Mouse (Mus musculus): Measurements from ENCODE around the gene P2ry14. TPM values are rescaled to one million over a fixed set of nuclear protein-coding genes. Genes with fewer than 3 reads are reported as not detected.

P2ry14 gene
- total RNA-seq, 1 experiment, result 0.18 TPM

- H3K4me1 ChIP-seq (ENCODE audit: control insufficient read depth in 2 of 2, insufficient read depth in 2 of 2, low read length in 2 of 2, poor library complexity in 1 of 2), result no peaks in the 10 kb centered on the region
- H3K4me3 ChIP-seq (ENCODE audit: insufficient read depth in 1 of 2, low read depth in 1 of 2, low read length in 2 of 2, poor library complexity in 1 of 2, severe bottlenecking in 1 of 2), result no peak overlapping the region
- H3K9me3 ChIP-seq (ENCODE audit: control insufficient read depth, insufficient read depth, low read depth, low read length), result no peaks in the 10 kb centered on the region
- no peak overlapping the region for H3K9ac ChIP-seq (ENCODE audit: insufficient read depth, low read depth, low read length, poor library complexity, severe bottlenecking)
- TF ChIP-seq ZC3H11A (IDR thresholded peaks at IDR 0.05; ENCODE audit: borderline replicate concordance, low read depth, low read length) (no peak), HCFC1 (IDR thresholded peaks at IDR 0.05; ENCODE audit: borderline replicate concordance, insufficient read depth, low read length) (no peak), CHD2 (IDR thresholded peaks at IDR 0.05; ENCODE audit: low read depth, low read length) (no peak), ZNF384 (IDR thresholded peaks at IDR 0.05; ENCODE audit: low read depth, low read length) (no peak), MAFK (IDR thresholded peaks at IDR 0.05; ENCODE audit: insufficient read depth, low read depth, low read length) (no peak)
- in situ Hi-C loops (cut with MboI; ENCODE audit: low sequenced_read_pairs in 2 of 2, unreplicated experiment in 2 of 2), result no loop called here
- no peaks in the 10 kb centered on the region; the same call in 1 of the 2 replicates for H3K36me3 ChIP-seq (ENCODE audit: control insufficient read depth, insufficient read depth, low read length, poor library complexity, severe bottlenecking)
- no peak for DNase-seq (ENCODE audit: low read depth, low spot score)
- H3K27ac ChIP-seq (ENCODE audit: insufficient read depth, low read depth, low read length, poor library complexity, severe bottlenecking), result no peak overlapping the region
Observed at GRCm38 (mm10) chr3:59187336-59187735, 33.9 kb upstream of the P2ry14 start.

GRCm38 (mm10) chr3:59185662-59186061 lies 32.2 kb upstream of the P2ry14 start:
- no peak overlapping the region for H3K4me3 ChIP-seq (ENCODE audit: insufficient read depth in 1 of 2, low read depth in 1 of 2, low read length in 2 of 2, poor library complexity in 1 of 2, severe bottlenecking in 1 of 2)
- no peaks in the 10 kb centered on the region for H3K4me1 ChIP-seq (ENCODE audit: control insufficient read depth in 2 of 2, insufficient read depth in 2 of 2, low read length in 2 of 2, poor library complexity in 1 of 2)
- TF ChIP-seq CHD2 (IDR thresholded peaks at IDR 0.05; ENCODE audit: low read depth, low read length) (no peak), ZC3H11A (IDR thresholded peaks at IDR 0.05; ENCODE audit: borderline replicate concordance, low read depth, low read length) (no peak), HCFC1 (IDR thresholded peaks at IDR 0.05; ENCODE audit: borderline replicate concordance, insufficient read depth, low read length) (no peak), MAFK (IDR thresholded peaks at IDR 0.05; ENCODE audit: insufficient read depth, low read depth, low read length) (no peak), ZNF384 (IDR thresholded peaks at IDR 0.05; ENCODE audit: low read depth, low read length) (no peak)
- in situ Hi-C loops (cut with MboI; ENCODE audit: low sequenced_read_pairs in 2 of 2, unreplicated experiment in 2 of 2), result no loop called here
- H3K9me3 ChIP-seq (ENCODE audit: control insufficient read depth, insufficient read depth, low read depth, low read length), result no peaks in the 10 kb centered on the region
- no peaks in the 10 kb centered on the region for H3K36me3 ChIP-seq (ENCODE audit: control insufficient read depth, insufficient read depth, low read length, poor library complexity, severe bottlenecking)
- H3K9ac ChIP-seq (ENCODE audit: insufficient read depth, low read depth, low read length, poor library complexity, severe bottlenecking), result no peak overlapping the region
- DNase-seq (ENCODE audit: low read depth, low spot score), result no peak
- no peak overlapping the region for H3K27ac ChIP-seq (ENCODE audit: insufficient read depth, low read depth, low read length, poor library complexity, severe bottlenecking)

- H3K9ac ChIP-seq (ENCODE audit: insufficient read depth, low read depth, low read length, poor library complexity, severe bottlenecking), result no peak overlapping the region
- no peaks in the 10 kb centered on the region for H3K36me3 ChIP-seq (ENCODE audit: control insufficient read depth, insufficient read depth, low read length, poor library complexity, severe bottlenecking)
- TF ChIP-seq ZNF384 (IDR thresholded peaks at IDR 0.05; ENCODE audit: low read depth, low read length), result no peak
- TF ChIP-seq MAFK (IDR thresholded peaks at IDR 0.05; ENCODE audit: insufficient read depth, low read depth, low read length), result no peak
- TF ChIP-seq ZC3H11A (IDR thresholded peaks at IDR 0.05; ENCODE audit: borderline replicate concordance, low read depth, low read length), result no peak
- no peak for TF ChIP-seq CHD2 (IDR thresholded peaks at IDR 0.05; ENCODE audit: low read depth, low read length)
- no peak for TF ChIP-seq HCFC1 (IDR thresholded peaks at IDR 0.05; ENCODE audit: borderline replicate concordance, insufficient read depth, low read length)
- H3K9me3 ChIP-seq (ENCODE audit: control insufficient read depth, insufficient read depth, low read depth, low read length), result no peaks in the 10 kb centered on the region
- H3K4me3 ChIP-seq (ENCODE audit: insufficient read depth in 1 of 2, low read depth in 1 of 2, low read length in 2 of 2, poor library complexity in 1 of 2, severe bottlenecking in 1 of 2), result no peak overlapping the region
- no peak overlapping the region for H3K27ac ChIP-seq (ENCODE audit: insufficient read depth, low read depth, low read length, poor library complexity, severe bottlenecking)
- no peak for DNase-seq (ENCODE audit: low read depth, low spot score)
- H3K4me1 ChIP-seq (ENCODE audit: control insufficient read depth in 2 of 2, insufficient read depth in 2 of 2, low read length in 2 of 2, poor library complexity in 1 of 2), result no peaks in the 10 kb centered on the region
- in situ Hi-C loops (cut with MboI; ENCODE audit: low sequenced_read_pairs in 2 of 2, unreplicated experiment in 2 of 2), result no loop called here
Observed at GRCm38 (mm10) chr3:59182129-59182528, 28.7 kb upstream of the P2ry14 start.

GRCm38 (mm10) chr3:59181134-59181533 lies 27.7 kb upstream of the P2ry14 start:
- no peaks in the 10 kb centered on the region for H3K9me3 ChIP-seq (ENCODE audit: control insufficient read depth, insufficient read depth, low read depth, low read length)
- no peak for DNase-seq (ENCODE audit: low read depth, low spot score)
- TF ChIP-seq ZC3H11A (IDR thresholded peaks at IDR 0.05; ENCODE audit: borderline replicate concordance, low read depth, low read length) (no peak), MAFK (IDR thresholded peaks at IDR 0.05; ENCODE audit: insufficient read depth, low read depth, low read length) (no peak), ZNF384 (IDR thresholded peaks at IDR 0.05; ENCODE audit: low read depth, low read length) (no peak), HCFC1 (IDR thresholded peaks at IDR 0.05; ENCODE audit: borderline replicate concordance, insufficient read depth, low read length) (no peak), CHD2 (IDR thresholded peaks at IDR 0.05; ENCODE audit: low read depth, low read length) (no peak)
- no peak overlapping the region for H3K27ac ChIP-seq (ENCODE audit: insufficient read depth, low read depth, low read length, poor library complexity, severe bottlenecking)
- H3K36me3 ChIP-seq (ENCODE audit: control insufficient read depth, insufficient read depth, low read length, poor library complexity, severe bottlenecking), result no peaks in the 10 kb centered on the region
- in situ Hi-C loops (cut with MboI; ENCODE audit: low sequenced_read_pairs in 2 of 2, unreplicated experiment in 2 of 2), result no loop called here
- no peak overlapping the region for H3K4me3 ChIP-seq (ENCODE audit: insufficient read depth in 1 of 2, low read depth in 1 of 2, low read length in 2 of 2, poor library complexity in 1 of 2, severe bottlenecking in 1 of 2)
- H3K4me1 ChIP-seq (ENCODE audit: control insufficient read depth in 2 of 2, insufficient read depth in 2 of 2, low read length in 2 of 2, poor library complexity in 1 of 2), result no peaks in the 10 kb centered on the region
- no peak overlapping the region for H3K9ac ChIP-seq (ENCODE audit: insufficient read depth, low read depth, low read length, poor library complexity, severe bottlenecking)

- in situ Hi-C loops (cut with MboI; ENCODE audit: low sequenced_read_pairs in 2 of 2, unreplicated experiment in 2 of 2), result no loop called here
- Histone ChIP-seq H3K9ac (ENCODE audit: insufficient read depth, low read depth, low read length, poor library complexity, severe bottlenecking) (no peak overlapping the region), H3K4me3 (ENCODE audit: insufficient read depth in 1 of 2, low read depth in 1 of 2, low read length in 2 of 2, poor library complexity in 1 of 2, severe bottlenecking in 1 of 2) (no peak overlapping the region), H3K4me1 (ENCODE audit: control insufficient read depth in 2 of 2, insufficient read depth in 2 of 2, low read length in 2 of 2, poor library complexity in 1 of 2) (no peaks in the 10 kb centered on the region), H3K9me3 (ENCODE audit: control insufficient read depth, insufficient read depth, low read depth, low read length) (no peaks in the 10 kb centered on the region), H3K36me3 (ENCODE audit: control insufficient read depth, insufficient read depth, low read length, poor library complexity, severe bottlenecking) (no peaks in the 10 kb centered on the region), H3K27ac (ENCODE audit: insufficient read depth, low read depth, low read length, poor library complexity, severe bottlenecking) (no peak overlapping the region)
- no peak for DNase-seq (ENCODE audit: low read depth, low spot score)
- TF ChIP-seq ZNF384 (IDR thresholded peaks at IDR 0.05; ENCODE audit: low read depth, low read length) (no peak), ZC3H11A (IDR thresholded peaks at IDR 0.05; ENCODE audit: borderline replicate concordance, low read depth, low read length) (no peak), CHD2 (IDR thresholded peaks at IDR 0.05; ENCODE audit: low read depth, low read length) (no peak), MAFK (IDR thresholded peaks at IDR 0.05; ENCODE audit: insufficient read depth, low read depth, low read length) (no peak), HCFC1 (IDR thresholded peaks at IDR 0.05; ENCODE audit: borderline replicate concordance, insufficient read depth, low read length) (no peak)
Observed at GRCm38 (mm10) chr3:59176871-59177270, 23.5 kb upstream of the P2ry14 start.
